Mouse (Mus musculus): Measurements from ENCODE around the gene Ly6g6e.
"Not testable (repeated sequence)": the region's sequence is repeated elsewhere in the genome, so short reads cannot be mapped to it uniquely, and the experiment has no call there.

Ly6g6e gene

DNA sequence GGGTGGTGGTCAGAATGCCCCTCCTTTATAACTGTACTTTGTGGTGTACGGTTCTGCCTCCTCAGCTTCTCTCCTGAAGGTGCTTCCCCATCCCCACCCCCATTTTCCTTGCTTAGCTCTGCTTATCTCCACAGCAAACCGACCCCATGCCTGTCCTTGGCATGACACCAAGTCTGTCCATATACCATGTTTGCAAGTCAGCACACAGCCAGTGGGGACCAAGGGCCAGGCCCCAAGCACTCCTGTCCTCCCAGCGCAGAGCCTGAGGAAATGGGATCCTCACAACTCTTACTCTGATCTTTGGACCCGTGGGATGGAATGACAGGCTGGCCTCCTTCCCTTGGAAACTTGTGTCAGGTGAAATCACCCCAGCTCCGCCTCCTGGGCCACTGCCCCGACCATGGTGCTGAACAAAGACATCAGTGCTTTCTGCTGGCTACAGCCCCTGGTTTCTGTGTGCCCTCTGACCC, 26.6 kb downstream of the Ly6g6e start:
- no peak for DNase-seq (ENCODE audit: low spot score)

DNA sequence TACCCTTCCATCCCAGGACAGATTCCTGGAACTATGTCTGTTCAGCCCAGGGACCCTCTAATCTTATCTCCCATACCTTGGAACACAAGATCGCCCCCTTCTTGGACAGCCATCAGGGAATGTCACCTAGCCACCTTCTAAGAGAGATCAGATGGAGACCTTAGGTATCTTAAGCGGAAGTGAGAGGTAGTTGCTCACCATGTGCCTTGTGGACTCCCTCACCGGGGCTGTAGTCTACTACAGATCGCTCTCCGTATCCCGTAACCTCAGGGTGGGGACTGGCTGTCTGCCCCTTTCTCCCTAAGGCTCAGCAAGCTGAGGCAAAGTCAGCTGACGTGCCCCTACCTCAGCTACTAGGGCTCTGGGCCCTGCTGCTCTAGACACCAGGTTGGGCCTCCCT, 27.4 kb downstream of the Ly6g6e start:
- no peak for DNase-seq (ENCODE audit: low spot score)

DNA sequence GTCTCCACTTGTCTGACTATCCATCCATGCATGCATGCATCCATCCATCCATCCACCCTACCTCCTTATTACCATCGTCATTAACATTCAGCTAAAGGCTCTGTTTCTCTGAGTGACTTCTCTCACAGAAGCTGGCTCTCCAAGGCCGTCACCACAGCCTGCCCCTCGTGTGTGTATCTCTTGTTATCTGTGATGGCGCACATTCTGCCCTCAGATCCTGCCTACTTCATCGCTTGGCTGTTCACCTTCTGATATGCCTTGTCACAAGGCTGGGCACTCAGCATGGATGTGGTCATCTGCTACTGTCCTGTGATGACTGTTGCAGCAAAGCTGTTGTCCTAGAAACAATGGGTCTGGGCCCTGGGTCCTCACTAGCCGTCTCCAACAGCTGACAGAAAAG, 28.1 kb downstream of the Ly6g6e start:
- no peak for DNase-seq (ENCODE audit: low spot score)

DNA sequence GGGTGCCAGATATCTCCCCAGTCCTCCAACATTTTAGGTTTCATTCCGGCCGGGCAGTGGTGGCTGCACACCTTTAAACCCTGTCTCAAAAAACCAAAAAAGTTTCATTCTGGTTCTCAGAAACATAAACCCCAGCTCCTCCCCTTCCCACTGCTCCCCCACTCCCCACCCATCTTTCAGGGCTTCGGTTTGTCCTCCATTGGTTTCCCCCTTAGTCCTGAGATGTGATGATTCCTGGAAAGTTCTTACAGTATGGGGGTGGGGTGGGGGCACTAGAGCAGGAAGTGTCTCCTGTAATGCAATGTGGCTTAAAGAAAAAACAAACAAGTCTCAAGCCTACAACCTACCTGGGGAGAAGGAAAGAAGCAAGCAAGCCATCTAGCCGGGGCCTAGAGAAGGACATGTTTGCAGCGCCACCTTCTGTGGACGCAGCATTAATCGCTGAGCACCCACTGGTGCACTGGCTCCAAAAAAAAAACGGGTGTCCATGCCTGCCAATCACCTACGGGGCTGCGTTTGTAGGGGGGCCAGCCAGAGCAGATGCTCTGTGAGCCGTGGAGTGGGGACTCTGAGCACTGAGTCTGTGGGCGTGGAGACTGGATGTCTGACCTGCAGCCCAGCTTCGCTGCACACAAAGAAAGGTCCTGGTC, 29.2 kb downstream of the Ly6g6e start:
- peak; percentile 65 for DNase-seq (ENCODE audit: low spot score)

DNA sequence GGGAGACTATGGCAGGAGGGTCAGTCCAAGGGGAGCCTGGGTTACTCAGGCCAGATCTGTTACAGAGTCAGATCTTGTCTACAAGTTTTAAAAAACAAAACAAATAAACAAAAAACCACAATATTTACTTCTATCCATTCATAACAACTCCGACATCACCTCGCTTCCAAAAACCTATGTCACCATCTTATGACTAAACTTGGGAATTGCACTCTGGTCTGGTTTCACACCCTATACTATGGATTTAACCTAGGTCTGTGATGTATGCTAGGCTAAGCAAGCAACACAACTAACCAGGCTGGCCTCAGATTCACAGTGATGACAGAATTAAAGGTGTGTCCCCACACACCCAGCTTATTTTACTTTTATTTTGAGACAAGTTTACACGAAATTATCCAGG, 29.8 kb downstream of the Ly6g6e start:
- DNase-seq (ENCODE audit: low spot score) = no peak

DNA sequence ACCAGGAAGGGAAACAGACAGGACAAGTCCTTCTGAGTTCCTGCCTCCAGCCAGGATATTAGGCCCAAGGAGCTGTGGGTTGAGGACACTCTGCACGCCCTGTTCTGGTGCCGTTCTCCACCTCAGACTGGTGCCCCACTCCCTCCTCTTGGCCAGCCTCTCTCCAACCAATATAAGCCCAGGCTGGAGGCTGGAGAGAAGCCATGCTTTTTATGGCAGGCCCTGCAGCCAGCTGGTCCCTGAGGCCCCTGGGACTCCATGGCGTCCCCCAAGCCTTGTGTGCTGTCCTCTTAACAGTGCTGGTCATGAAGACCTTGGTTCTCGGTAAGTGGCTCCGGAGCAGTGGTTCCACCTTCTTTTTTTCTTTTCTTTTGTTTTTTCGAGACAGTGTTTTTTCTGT, 31.4 kb downstream of the Ly6g6e start, which contains the start of gene Ly6g5c:
Gene Ly6g5c, plus strand, starts transcription at position 183 of the 400 bp plus-strand sequence.
- DNase-seq (ENCODE audit: low spot score) = no peak

DNA sequence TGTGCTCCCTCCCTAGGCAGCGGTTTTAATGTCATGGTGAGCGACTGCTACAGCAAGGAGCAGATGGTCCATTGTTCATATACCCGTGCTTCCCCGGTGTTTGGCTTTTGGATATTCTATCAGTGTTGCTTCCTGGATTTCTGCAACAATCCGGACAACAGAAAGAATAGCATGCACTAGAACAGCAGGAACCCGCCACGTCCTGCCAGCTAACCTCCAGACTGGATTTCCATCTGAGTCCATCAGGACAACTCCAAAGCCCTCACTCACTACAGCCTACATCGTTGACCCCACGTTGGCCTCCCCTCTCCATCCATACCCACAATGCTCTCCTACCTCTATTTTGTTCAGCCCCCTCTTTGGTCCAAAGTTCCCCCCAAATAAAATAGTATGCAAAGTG, 35.1 kb downstream of the Ly6g6e start:
- DNase-seq (ENCODE audit: low spot score) = no peak

DNA sequence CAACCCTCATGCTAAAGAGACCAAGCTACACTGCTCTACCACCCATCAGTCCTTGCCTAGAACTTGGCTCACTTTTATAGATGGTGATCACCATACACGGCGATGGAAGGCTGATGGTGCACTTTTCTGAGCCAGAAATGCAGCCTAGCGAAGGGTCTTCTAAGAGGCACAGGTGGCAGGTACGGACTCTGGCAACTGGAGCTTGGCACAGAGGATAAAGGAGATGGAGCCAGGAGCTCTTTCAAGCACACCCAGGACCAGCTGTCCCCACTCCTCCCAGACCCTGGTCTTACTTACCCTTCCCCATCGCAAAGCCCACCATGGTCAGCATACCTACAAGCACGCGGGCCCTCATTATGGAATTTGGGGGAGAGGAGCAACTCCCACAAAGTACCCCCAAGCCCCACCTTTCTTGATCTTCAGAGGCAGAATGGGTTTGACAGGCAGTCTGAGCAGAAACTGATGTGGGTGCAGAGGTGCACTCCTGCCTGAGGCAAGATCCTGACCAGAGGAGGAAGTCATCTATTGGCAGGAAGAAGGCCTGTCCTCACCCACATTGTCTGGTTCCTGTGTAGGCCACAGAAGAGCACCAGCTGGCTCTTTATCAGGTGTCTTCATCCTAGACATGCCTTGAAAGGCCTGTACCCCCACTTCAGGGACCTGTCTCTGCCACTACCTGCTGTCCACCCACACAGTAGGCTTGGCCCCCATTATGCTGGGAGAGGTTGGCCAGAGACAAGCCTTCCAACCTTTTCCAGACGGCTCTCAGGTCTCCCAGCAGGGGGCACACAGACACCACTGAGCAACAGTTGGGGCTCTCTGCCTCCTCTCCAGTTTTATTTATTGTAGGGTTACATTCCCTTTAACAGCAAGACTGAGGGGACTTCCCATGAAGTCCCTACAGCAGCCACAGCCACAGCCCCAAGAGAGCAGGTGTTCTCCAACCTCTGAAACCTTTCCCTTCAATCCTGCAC, 38.6 kb downstream of the Ly6g6e start, which contains the start of gene Ly6g5b:
Gene Ly6g5b, minus strand, starts transcription at position 383 of the 974 bp plus-strand sequence.
- DNase-seq (ENCODE audit: low spot score) = peak; percentile 23

DNA sequence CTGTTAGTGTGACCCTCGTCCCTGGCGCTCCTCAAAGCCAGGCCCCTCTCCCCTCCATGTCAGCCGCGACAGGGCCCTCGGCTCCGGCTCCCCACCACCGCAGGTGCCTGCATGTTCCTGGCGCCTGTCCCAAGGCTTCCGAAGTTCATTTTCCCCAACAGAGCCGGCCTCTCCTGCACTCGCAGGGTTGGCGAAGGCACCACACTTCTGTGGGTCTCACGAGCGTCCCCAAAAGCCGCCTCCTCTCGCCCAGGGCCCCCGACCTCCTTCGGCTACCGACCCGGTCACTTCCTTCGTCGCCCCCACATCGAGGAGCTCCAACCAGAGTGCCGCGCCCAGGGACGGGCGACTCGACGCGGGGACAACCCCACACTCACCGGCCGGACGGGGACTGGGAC, 44.0 kb downstream of the Ly6g6e start:
- DNase-seq (ENCODE audit: low spot score) = no peak

DNA sequence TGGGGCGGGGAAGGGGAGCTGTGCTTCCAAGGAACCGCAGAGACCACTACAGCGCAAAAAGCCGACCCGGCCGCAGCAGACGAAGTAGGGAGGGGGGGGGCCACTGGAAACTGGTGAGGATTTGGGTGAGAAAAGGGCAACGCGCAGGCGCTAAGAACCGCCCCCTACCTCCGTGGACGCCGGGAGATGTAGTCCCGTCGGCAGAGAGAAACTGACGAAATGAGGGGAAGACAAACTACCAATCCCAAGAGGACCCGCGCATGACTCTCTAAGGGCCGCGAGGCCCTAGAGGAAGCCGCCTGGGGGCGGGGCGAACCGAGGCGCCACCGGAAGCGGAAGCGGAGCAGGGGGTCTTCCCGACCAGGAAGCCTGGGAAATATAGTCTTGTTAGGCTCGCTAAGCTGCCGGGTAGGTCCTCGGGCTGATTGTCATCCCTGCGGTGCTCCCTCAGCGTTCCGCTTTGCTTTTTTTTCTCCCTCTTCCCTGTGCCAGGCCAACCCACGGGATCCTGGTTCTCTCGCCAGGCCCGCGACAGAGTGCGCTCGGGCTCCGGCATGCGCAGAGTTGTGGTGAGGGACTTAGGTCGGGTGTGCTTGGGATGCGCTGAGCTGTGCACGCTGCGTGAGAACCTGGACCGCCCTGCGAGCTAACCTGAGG, 44.6 kb downstream of the Ly6g6e start, which contains the start of gene Gpank1:
Gene Gpank1, plus strand, starts transcription at position 313 of the 657 bp plus-strand sequence.
- DNase-seq (ENCODE audit: low spot score) = peak; percentile 97

DNA sequence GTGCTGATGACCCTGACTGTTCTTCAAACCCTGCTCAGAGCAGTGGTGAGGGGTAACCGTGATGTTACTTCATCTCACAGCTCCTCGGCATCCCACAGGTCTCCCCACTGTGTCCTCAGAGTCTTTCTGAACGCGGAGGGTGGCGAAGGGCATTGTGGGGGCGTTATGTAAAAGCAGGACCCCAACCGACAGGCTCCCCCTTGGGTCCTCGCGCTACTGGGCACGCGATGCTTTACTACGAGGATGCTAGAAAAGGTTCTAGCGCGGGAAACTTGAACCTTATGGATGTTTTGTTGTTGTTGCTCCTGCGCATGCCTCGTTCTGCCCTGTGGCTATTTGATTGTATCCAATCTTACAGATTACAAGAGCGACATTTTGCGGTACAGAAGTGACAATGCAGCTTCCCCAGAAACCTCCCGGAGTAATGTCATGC, 45.2 kb downstream of the Ly6g6e start, which contains the start of gene Csnk2b:
Gene Csnk2b, minus strand, starts transcription at position 183 of the 433 bp plus-strand sequence.
- peak; percentile 72 for DNase-seq (ENCODE audit: low spot score)

DNA sequence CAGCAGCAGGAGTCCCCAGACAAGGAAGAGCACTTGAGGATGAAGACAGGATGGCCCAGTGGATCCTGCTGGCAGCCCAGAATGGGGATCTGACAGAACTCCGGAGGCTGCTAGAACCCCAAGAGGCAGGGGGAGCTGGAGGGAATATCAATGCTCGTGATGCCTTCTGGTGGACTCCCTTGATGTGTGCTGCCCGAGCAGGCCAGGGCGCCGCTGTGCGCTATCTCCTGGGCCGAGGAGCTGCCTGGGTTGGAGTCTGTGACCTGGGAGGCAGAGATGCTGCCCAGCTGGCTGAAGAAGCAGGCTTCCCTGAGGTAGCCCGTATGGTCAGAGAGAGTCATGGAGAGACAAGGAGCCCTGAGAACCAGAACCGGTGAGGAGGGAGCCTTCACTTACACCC, 46.6 kb downstream of the Ly6g6e start:
- not testable (repeated sequence) for DNase-seq (ENCODE audit: low spot score)

DNA sequence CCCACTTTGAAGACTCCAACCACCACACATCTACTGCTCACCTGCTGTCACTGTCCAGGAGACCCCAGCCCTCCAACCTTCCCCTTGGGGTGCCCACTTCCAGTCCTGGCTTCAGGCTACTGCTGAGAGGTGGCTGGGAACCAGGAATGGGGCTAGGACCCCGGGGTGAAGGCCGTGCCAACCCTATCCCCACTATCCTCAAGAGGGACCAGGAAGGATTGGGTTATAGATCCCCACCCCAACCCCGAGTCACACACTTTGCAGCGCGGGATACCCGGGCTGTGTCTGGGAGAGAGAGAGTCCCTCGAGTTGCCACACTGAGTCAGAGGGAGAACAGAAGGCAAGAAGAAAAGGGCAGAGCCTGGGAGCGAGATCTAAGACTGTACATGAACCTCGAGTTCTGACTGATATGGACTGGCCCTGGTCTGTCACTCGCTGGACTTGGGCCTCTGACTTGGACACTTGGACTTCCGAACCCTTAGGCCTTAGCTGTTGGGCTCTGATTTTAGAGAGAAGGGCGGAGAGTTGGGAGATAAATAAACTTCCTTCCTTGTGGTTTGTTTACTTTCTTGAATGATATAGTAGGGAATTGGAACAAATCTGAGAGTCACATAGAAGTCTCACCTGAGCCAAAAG, 47.7 kb downstream of the Ly6g6e start:
- DNase-seq (ENCODE audit: low spot score) = not testable (repeated sequence)

DNA sequence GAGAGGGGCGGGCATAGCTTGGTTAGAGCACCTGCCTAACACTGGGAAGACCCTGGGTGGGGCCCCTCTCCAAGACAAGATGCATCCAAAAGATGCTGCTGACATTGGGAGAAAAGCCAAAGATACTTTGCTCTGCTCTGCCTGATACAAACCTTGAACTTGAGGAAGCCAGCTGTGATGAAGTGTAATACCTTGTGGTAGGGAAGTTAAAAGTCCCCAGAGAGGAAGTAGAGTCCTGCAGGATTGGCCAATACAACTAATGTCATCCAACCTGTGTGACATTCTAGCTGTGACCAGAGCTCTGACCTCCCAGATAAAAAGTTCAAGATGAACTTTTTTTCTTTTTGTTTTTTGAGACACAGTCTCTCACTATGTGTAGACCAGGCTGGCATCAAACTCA, 48.4 kb downstream of the Ly6g6e start:
- no peak for DNase-seq (ENCODE audit: low spot score)

DNA sequence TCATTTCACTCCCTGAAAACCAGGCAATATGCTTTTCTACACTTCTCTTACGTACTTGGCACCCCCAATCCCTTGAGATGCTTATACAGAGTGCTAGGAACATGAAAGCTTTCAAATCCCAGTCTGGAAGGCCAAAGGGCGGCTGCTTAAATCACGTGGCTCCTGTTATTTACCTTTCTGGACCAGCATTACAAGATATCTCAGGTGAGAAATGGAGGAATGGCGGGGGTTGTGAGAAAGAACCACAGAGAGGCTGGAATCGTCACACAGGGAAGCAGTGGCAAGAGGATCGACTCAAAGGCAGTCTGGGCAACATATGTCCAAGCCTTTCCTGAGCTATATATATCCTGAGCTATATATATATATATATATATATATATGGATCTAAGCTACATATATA, 48.9 kb downstream of the Ly6g6e start:
- DNase-seq (ENCODE audit: low spot score) = no peak

DNA sequence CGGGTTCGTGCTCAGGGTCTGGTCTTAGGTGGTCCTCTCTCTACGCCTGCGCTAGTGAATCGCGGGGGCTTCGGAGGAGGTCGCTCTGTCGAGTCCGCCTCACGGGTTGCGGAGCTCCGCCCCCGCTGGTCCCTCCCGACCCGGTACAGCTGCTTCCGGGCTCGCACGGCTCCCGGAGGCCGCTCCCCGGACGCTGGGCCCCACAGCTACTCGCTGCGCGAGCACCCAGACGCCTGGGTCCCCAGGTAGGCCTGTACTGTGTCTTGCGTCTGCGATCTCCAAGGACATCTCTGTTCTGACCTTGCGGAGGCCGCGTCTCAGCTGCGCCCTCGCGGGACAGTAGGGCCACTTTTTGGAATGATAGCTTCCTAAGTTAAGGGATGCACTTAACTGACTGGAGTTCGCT, 49.5 kb downstream of the Ly6g6e start, which contains the start of gene D17H6S53E:
Gene D17H6S53E, plus strand, starts transcription at position 168 of the 406 bp plus-strand sequence.
- DNase-seq (ENCODE audit: low spot score) = peak; percentile 81

DNA sequence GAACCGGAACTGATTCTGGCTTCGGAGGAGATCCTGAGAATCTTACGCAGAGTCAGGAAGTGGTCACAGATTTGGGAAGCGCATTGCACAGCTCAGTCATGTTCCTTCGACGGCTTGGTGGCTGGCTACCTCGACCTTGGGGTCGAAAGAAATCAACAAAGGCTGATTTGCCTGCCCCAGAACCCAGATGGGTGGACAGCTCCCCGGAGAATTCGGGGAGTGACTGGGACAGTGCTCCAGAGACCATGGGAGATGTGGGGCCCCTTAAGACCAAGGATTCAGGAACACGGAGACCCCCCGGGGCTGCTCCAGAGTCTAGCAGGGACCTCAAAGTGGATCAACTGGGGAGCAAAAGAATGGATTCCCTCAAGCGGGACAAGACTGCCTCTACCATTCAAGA, 50.3 kb downstream of the Ly6g6e start:
- no peak for DNase-seq (ENCODE audit: low spot score)
